ENCODE assay signal across 8 mouse cellular contexts in genomic region chr5:121453743-121454502, GRCm38 (mm10). TPM values are rescaled to one million over a fixed set of nuclear protein-coding genes. Genes with fewer than 3 reads are reported as not detected.
DNase-seq lines count a peak whose midpoint lies in the region; ATAC-seq lines count a peak whose summit lies in the region.

No protein-coding gene starts in this region.

- H3K4me1 ChIP-seq in erythroblast, embryonic 14.5 days (ENCODE audit: control insufficient read depth): peaks cover 64% of the 10 kb centered on the region
- peaks cover 66% of the 10 kb centered on the region for H3K4me1 ChIP-seq in megakaryocyte, embryonic 14.5 days
- H3K4me1 ChIP-seq in heart, embryonic 15.5 days (replicated peaks): peaks cover 35% of the 10 kb centered on the region
- H3K4me1 ChIP-seq in neural tube, embryonic 13.5 days (replicated peaks): peaks cover 41% of the 10 kb centered on the region

- WGBS in heart, embryonic 15.5 days: 67% methylated on average over 13 of the region's 13 CpGs
- 95% methylated on average over 13 of the region's 13 CpGs for WGBS in neural tube, embryonic 13.5 days

- no peak for DNase-seq in right cerebral cortex, postnatal 4 days
- DNase-seq in layer of hippocampus, adult 8-10 months (ENCODE audit: low spot score in 2 of 2): no peak

- H3K27me3 ChIP-seq in erythroblast, embryonic 14.5 days (ENCODE audit: control insufficient read depth): no peaks in the 10 kb centered on the region
- H3K27me3 ChIP-seq in megakaryocyte, embryonic 14.5 days (replicated peaks): no peaks in the 10 kb centered on the region
- no peaks in the 10 kb centered on the region for H3K27me3 ChIP-seq in heart, embryonic 15.5 days
- no peaks in the 10 kb centered on the region for H3K27me3 ChIP-seq in neural tube, embryonic 13.5 days

- peak overlapping the region; percentile 92 for H3K4me3 ChIP-seq in erythroblast, embryonic 14.5 days (replicated peaks)
- peak overlapping the region; percentile 100 for H3K4me3 ChIP-seq in megakaryocyte, embryonic 14.5 days (replicated peaks)
- H3K4me3 ChIP-seq in heart, embryonic 15.5 days: no peak overlapping the region
- H3K4me3 ChIP-seq in neural tube, embryonic 13.5 days: 0 out of 2 replicates have a peak overlapping the region, but pooled peaks have one; percentile 79

- H3K9ac ChIP-seq in heart, embryonic 15.5 days: no peak overlapping the region
- H3K9ac ChIP-seq in neural tube, embryonic 13.5 days: no peak overlapping the region

- peaks cover 28% of the 10 kb centered on the region for H3K36me3 ChIP-seq in erythroblast, embryonic 14.5 days (ENCODE audit: control insufficient read depth)
- peaks cover 20% of the 10 kb centered on the region for H3K36me3 ChIP-seq in megakaryocyte, embryonic 14.5 days (replicated peaks; ENCODE audit: low read length)
- H3K36me3 ChIP-seq in heart, embryonic 15.5 days: peaks cover 7% of the 10 kb centered on the region
- peaks cover 11% of the 10 kb centered on the region for H3K36me3 ChIP-seq in neural tube, embryonic 13.5 days

- H3K27ac ChIP-seq in heart, embryonic 15.5 days: peak overlapping the region; percentile 97
- no peak overlapping the region for H3K27ac ChIP-seq in neural tube, embryonic 13.5 days (replicated peaks)

- H3K9me3 ChIP-seq in erythroblast, embryonic 14.5 days (ENCODE audit: control insufficient read depth, low read length): no peaks in the 10 kb centered on the region
- no peaks in the 10 kb centered on the region for H3K9me3 ChIP-seq in megakaryocyte, embryonic 14.5 days
- H3K9me3 ChIP-seq in heart, embryonic 15.5 days (replicated peaks): no peaks in the 10 kb centered on the region
- no peaks in the 10 kb centered on the region for H3K9me3 ChIP-seq in neural tube, embryonic 13.5 days

- peak overlapping the region; percentile 81 for H3K4me2 ChIP-seq in heart, embryonic 15.5 days
- peak overlapping the region; percentile 79; the same call in 1 of the 2 replicates for H3K4me2 ChIP-seq in neural tube, embryonic 13.5 days

- no peak for ATAC-seq in erythroblast, adult 5-6 weeks (replicated peaks; ENCODE audit: low FRiP score, poor library complexity, severe bottlenecking)
- no peak for ATAC-seq in megakaryocyte, adult 5-6 weeks (ENCODE audit: poor library complexity, severe bottlenecking)
- ATAC-seq in heart, embryonic 15.5 days (replicated peaks; ENCODE audit: insufficient number of reproducible peaks, insufficient read depth, low FRiP score, low read depth): no peak; the same call in 1 of the 2 replicates
- ATAC-seq in neural tube, embryonic 13.5 days (ENCODE audit: low read depth): no peak

RNA-seq across cellular contexts. Expression of gene Erp29, which starts 1.6 kb away (rescaled TPM):
- polyA plus RNA-seq in erythroblast, embryonic 14.5 days (2012): 14.1 and 15.8 TPM in 2 replicates
- 37.8 and 44.6 TPM in 2 replicates for total RNA-seq in erythroblast, adult 5-6 weeks (2015; ENCODE audit: low replicate concordance)
- total RNA-seq in erythroblast, adult 5-6 weeks (2017; ENCODE audit: low replicate concordance): 76.1 and 121 TPM in 2 replicates
- polyA plus RNA-seq in megakaryocyte, embryonic 14.5 days (2012; ENCODE audit: insufficient read depth, low replicate concordance): 132 and 257 TPM in 2 replicates
- total RNA-seq in megakaryocyte, adult 5-6 weeks (2015): 266 and 273 TPM in 2 replicates
- total RNA-seq in megakaryocyte, adult 5-6 weeks (2017): 936 and 1,238 TPM in 2 replicates
- 110 and 140 TPM in 2 replicates for polyA plus RNA-seq in heart, embryonic 15.5 days (2015; fragmentation: Nextera tagmentation; extraction: Ambion mirVana)
- polyA plus RNA-seq in neural tube, embryonic 13.5 days (2015; fragmentation: Nextera tagmentation; extraction: Ambion mirVana): 171 and 174 TPM in 2 replicates
- total RNA-seq in layer of hippocampus, adult 8-10 months (2022): 100 to 1,000 TPM; 138 to 165 (median 145) TPM

RNA-seq across cellular contexts. Expression of gene Tmem116, which starts 2.2 kb away (rescaled TPM):
- 0.14 TPM in 1 of 2 replicates, not detected in the other for polyA plus RNA-seq in erythroblast, embryonic 14.5 days (2012)
- total RNA-seq in erythroblast, adult 5-6 weeks (2015; ENCODE audit: low replicate concordance): not detected in 2 replicates
- 0.42 and 1.4 TPM in 2 replicates for total RNA-seq in erythroblast, adult 5-6 weeks (2017; ENCODE audit: low replicate concordance)
- 0.93 TPM in 1 of 2 replicates, not detected in the other for polyA plus RNA-seq in megakaryocyte, embryonic 14.5 days (2012; ENCODE audit: insufficient read depth, low replicate concordance)
- total RNA-seq in megakaryocyte, adult 5-6 weeks (2015): not detected in 2 replicates
- total RNA-seq in megakaryocyte, adult 5-6 weeks (2017): not detected in 2 replicates
- polyA plus RNA-seq in heart, embryonic 15.5 days (2015; fragmentation: Nextera tagmentation; extraction: Ambion mirVana): 2.7 and 4.3 TPM in 2 replicates
- 1.8 and 2.1 TPM in 2 replicates for polyA plus RNA-seq in neural tube, embryonic 13.5 days (2015; fragmentation: Nextera tagmentation; extraction: Ambion mirVana)
- total RNA-seq in layer of hippocampus, adult 8-10 months (2022): 1 to 10 TPM; 7.2 to 9.5 (median 8.5) TPM

RNA-seq across cellular contexts. Expression of gene Adam1b, which starts 49.3 kb away (rescaled TPM):
- polyA plus RNA-seq in erythroblast, embryonic 14.5 days (2012): 0.03 TPM in 1 of 2 replicates, not detected in the other
- total RNA-seq in erythroblast, adult 5-6 weeks (2015; ENCODE audit: low replicate concordance): not detected in 2 replicates
- not detected in 2 replicates for total RNA-seq in erythroblast, adult 5-6 weeks (2017; ENCODE audit: low replicate concordance)
- 0.07 TPM in 1 of 2 replicates, not detected in the other for polyA plus RNA-seq in megakaryocyte, embryonic 14.5 days (2012; ENCODE audit: insufficient read depth, low replicate concordance)
- total RNA-seq in megakaryocyte, adult 5-6 weeks (2015): not detected in 2 replicates
- 0.24 TPM in 1 of 2 replicates, not detected in the other for total RNA-seq in megakaryocyte, adult 5-6 weeks (2017)
- polyA plus RNA-seq in heart, embryonic 15.5 days (2015; fragmentation: Nextera tagmentation; extraction: Ambion mirVana): 0.05 and 0.11 TPM in 2 replicates
- polyA plus RNA-seq in neural tube, embryonic 13.5 days (2015; fragmentation: Nextera tagmentation; extraction: Ambion mirVana): not detected in 2 replicates
- not detected for total RNA-seq in layer of hippocampus, adult 8-10 months (2022)

RNA-seq across cellular contexts. Expression of gene Naa25, which starts 56.2 kb away (rescaled TPM):
- 0.10 and 0.11 TPM in 2 replicates for polyA plus RNA-seq in erythroblast, embryonic 14.5 days (2012)
- total RNA-seq in erythroblast, adult 5-6 weeks (2015; ENCODE audit: low replicate concordance): 7.9 and 10.4 TPM in 2 replicates
- 14.2 and 16.6 TPM in 2 replicates for total RNA-seq in erythroblast, adult 5-6 weeks (2017; ENCODE audit: low replicate concordance)
- polyA plus RNA-seq in megakaryocyte, embryonic 14.5 days (2012; ENCODE audit: insufficient read depth, low replicate concordance): 1.0 TPM in 1 of 2 replicates, not detected in the other
- 13.3 and 17.9 TPM in 2 replicates for total RNA-seq in megakaryocyte, adult 5-6 weeks (2015)
- 25.6 and 32.2 TPM in 2 replicates for total RNA-seq in megakaryocyte, adult 5-6 weeks (2017)
- polyA plus RNA-seq in heart, embryonic 15.5 days (2015; fragmentation: Nextera tagmentation; extraction: Ambion mirVana): 28.3 and 33.3 TPM in 2 replicates
- polyA plus RNA-seq in neural tube, embryonic 13.5 days (2015; fragmentation: Nextera tagmentation; extraction: Ambion mirVana): 46.7 and 53.9 TPM in 2 replicates
- 10 to 100 TPM; 36.6 to 45.8 (median 38.1) TPM for total RNA-seq in layer of hippocampus, adult 8-10 months (2022)
